In the genomic region with DNA sequence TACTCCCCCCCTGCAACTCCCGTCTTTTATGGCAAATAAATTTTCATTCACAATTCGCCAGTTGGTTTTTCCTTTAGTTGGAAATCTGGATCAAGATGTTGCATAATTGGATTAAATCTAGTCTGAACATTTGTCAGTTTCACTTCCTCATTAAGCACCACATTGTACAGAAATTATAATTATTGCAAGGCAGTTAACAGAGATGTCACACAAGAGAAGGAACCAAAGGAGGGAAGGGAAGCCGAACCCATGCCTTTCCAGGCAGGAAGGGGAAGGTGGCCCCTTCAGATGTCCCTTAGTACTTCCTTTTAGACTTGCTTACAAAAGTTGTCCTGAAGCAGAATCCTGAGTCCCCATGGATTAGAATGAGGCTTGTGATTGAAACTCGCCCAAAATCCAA, we compare ENCODE assay signal across 23 mouse cellular contexts.
"Had no signal": no experiment of that assay in that cellular context is flagged by ENCODE, and none has a peak within 500 bp of the region (broad histone marks: within the 10 kb centered on the region; RNA-seq: fewer than 3 reads in every experiment).

No protein-coding gene starts in this region.

- H3K27me3 ChIP-seq: liver, embryonic 13.5 days; megakaryocyte, embryonic 14.5 days; midbrain, embryonic 13.5 days; neural tube, embryonic 12.5 days had no signal

- H3K36me3 ChIP-seq: limb, embryonic 12.5 days; limb, embryonic 15.5 days; liver, embryonic 13.5 days; midbrain, embryonic 10.5 days; midbrain, embryonic 13.5 days; neural tube, embryonic 12.5 days; neural tube, embryonic 15.5 days had no signal

- H3K4me3 ChIP-seq: left cerebral cortex, adult 2 months; limb, embryonic 12.5 days; limb, embryonic 15.5 days; liver, embryonic 13.5 days; megakaryocyte, embryonic 14.5 days; midbrain, embryonic 10.5 days; midbrain, embryonic 13.5 days; neural tube, embryonic 12.5 days; neural tube, embryonic 15.5 days had no signal

- H3K9ac ChIP-seq: limb, embryonic 12.5 days; limb, embryonic 15.5 days; liver, embryonic 13.5 days; midbrain, embryonic 13.5 days; neural tube, embryonic 12.5 days; neural tube, embryonic 15.5 days had no signal

- H3K27ac ChIP-seq: left cerebral cortex, adult 2 months; limb, embryonic 12.5 days; limb, embryonic 15.5 days; liver, embryonic 13.5 days; midbrain, embryonic 10.5 days; neural tube, embryonic 12.5 days; neural tube, embryonic 15.5 days; stomach, postnatal 0 days had no signal

- H3K4me2 ChIP-seq: limb, embryonic 12.5 days; limb, embryonic 15.5 days; liver, embryonic 13.5 days; midbrain, embryonic 13.5 days; neural tube, embryonic 12.5 days; neural tube, embryonic 15.5 days had no signal

- H3K4me1 ChIP-seq: limb, embryonic 15.5 days; liver, embryonic 13.5 days; megakaryocyte, embryonic 14.5 days; neural tube, embryonic 12.5 days had no signal

- ATAC-seq: intestine, embryonic 16.5 days; midbrain, embryonic 13.5 days had no signal

- DNase-seq: kidney, adult 18-20 months; kidney, adult 9 months; kidney, postnatal 14 days; layer of hippocampus, adult 9-11 months; liver, embryonic 13.5 days; lung, adult 2 months; lung, postnatal 14 days; lung, postnatal 4 days; right cerebral cortex, adult 18-20 months; right cerebral cortex, postnatal 14 days; right cerebral cortex, postnatal 4 days; thymus, adult 2 months; thymus, postnatal 14 days had no signal

- H3K9me3 ChIP-seq: limb, embryonic 12.5 days; limb, embryonic 15.5 days; liver, embryonic 13.5 days; midbrain, embryonic 10.5 days; midbrain, embryonic 13.5 days; neural tube, embryonic 12.5 days; neural tube, embryonic 15.5 days had no signal
